Mouse (Mus musculus): ENCODE data around the gene Vmp1. TPM values are rescaled to one million over a fixed set of nuclear protein-coding genes. Genes with fewer than 3 reads are reported as not detected.

Gene Vmp1
- polyA plus RNA-seq, 1 experiment from 2014 or later, result 128 TPM

DNA sequence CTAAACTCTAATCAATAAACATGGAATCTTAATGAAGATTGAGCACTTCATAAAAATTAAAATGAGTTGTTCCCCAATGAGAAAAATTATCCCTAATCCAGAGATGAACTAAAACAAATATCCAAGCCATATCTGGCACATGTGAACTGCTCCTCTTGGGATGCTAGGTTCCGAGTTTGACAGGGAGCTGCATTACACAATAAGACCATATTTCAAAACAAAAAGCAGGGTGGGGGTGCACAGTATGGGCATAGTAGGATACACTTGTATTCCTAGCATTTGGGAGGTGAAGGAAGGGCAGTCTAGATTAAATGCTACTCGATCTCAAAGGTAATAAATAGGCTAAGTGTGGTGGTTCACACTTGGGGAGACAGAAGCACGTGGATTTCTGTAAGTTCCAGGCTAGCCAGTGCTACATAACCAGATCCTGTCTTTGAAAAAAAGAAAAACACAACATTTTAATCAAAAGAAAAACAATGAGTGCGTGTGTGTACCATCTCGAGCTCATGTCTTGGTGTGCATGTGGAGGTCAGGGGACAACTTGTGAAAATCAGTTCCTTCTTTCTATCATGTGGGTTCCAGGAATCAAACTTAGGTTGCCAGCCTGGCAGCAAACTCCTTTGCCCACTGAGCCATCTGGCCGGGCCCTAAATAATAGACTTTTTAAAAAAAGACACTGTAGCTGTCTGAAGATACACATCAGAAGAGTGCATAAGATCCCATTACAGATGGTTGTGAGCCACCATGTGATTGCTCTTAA lies 143.7 kb downstream of the Vmp1 start:
- H3K9me3 ChIP-seq (replicated peaks; ENCODE audit: control insufficient read depth, low read length, poor library complexity, severe bottlenecking), result no peaks in the 10 kb centered on the region
- H3K36me3 ChIP-seq (ENCODE audit: control insufficient read depth, insufficient read depth, low read length), result no peaks in the 10 kb centered on the region

DNA sequence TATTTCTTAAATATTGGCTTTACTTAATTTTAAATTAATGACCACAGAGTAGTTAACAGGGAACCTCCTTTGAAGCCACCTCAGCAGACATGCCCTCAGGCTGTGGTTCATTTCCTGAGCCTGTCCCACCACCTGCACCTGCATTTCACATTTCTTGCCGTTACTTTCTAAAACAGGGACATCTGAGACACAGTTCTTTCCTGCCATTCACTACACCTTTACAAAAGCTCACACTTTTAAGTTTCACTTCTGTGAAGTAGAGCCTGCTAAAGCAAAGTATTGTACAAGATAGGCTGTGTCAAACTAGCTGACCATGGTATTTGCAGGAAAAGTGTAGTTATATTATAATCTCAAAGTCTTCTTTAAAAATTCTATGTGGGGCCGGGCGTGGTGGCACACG lies 144.8 kb downstream of the Vmp1 start:
- H3K27ac ChIP-seq (ENCODE audit: low read length), result no peak overlapping the region
- no peaks in the 10 kb centered on the region for H3K27me3 ChIP-seq (ENCODE audit: control insufficient read depth, insufficient read depth, low read depth, low read length)
- H3K4me2 ChIP-seq (ENCODE audit: low read length), result no peak overlapping the region
- no peak overlapping the region for H3K4me3 ChIP-seq (ENCODE audit: low read depth, low read length)
- peaks cover 11% of the 10 kb centered on the region for H3K4me1 ChIP-seq (ENCODE audit: control insufficient read depth, insufficient read depth, low read length)
- peaks cover 4% of the 10 kb centered on the region; the same call in 1 of the 2 replicates for H3K36me3 ChIP-seq (ENCODE audit: control insufficient read depth, insufficient read depth, low read length)
- no peak overlapping the region for H3K9ac ChIP-seq (ENCODE audit: low read depth, low read length)
- no peak for ATAC-seq
- WGBS, result 97% methylated on average over 4 of the region's 4 CpGs
- no peaks in the 10 kb centered on the region for H3K9me3 ChIP-seq (replicated peaks; ENCODE audit: control insufficient read depth, low read length, poor library complexity, severe bottlenecking)

More for the DNA sequence above, 143.7 kb downstream of the Vmp1 start:
- Histone ChIP-seq H3K27me3 (ENCODE audit: control insufficient read depth, insufficient read depth, low read depth, low read length) (no peaks in the 10 kb centered on the region), H3K9ac (ENCODE audit: low read depth, low read length) (no peak overlapping the region), H3K4me1 (ENCODE audit: control insufficient read depth, insufficient read depth, low read length) (peaks cover 12% of the 10 kb centered on the region), H3K4me2 (ENCODE audit: low read length) (no peak overlapping the region), H3K4me3 (ENCODE audit: low read depth, low read length) (no peak overlapping the region), H3K27ac (ENCODE audit: low read length) (no peak overlapping the region)
- 94% methylated on average over 6 of the region's 6 CpGs for WGBS
- no peak for ATAC-seq

DNA sequence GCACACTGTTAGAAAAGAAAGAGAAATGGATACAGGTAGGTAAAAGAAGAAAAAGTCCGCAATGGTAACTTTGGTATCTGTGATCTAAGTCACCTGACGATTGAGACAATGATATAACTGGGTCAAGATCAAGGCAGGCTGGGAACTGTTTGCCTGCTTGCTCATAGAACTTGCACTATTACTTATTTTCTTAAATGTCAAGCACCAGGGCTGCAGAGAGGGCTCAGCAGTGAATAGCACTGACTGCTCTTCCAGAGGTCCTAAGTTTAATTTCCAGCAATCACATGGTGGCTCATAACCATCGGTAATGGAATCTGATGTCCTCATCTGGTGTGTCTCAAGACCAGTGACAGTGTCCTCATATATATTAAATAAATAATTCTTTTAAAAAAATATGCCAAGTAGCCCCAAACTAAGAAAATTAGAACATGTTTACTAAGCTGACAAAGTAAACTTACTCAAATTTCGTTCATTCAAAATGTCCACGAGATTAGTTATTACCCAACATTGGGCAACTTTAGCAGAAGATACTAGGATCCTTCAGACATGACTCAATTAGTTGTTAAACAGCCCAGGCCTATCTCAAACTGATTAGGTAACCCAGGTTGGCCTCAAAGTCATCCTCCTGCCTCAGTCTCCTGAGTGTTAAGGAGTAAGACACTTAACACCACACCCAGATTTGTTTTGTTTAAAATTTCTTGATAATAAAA lies 149.3 kb downstream of the Vmp1 start:
- no peak overlapping the region for H3K4me2 ChIP-seq (ENCODE audit: low read length)
- ATAC-seq, result no peak
- H3K27ac ChIP-seq (ENCODE audit: low read length), result no peak overlapping the region
- H3K27me3 ChIP-seq (ENCODE audit: control insufficient read depth, insufficient read depth, low read depth, low read length), result no peaks in the 10 kb centered on the region
- H3K9ac ChIP-seq (ENCODE audit: low read depth, low read length), result no peak overlapping the region
- H3K4me3 ChIP-seq (ENCODE audit: low read depth, low read length), result no peak overlapping the region
- WGBS, result 96% methylated on average over 5 of the region's 5 CpGs
- H3K36me3 ChIP-seq (ENCODE audit: control insufficient read depth, insufficient read depth, low read length), result peaks cover 18% of the 10 kb centered on the region
- H3K9me3 ChIP-seq (replicated peaks; ENCODE audit: control insufficient read depth, low read length, poor library complexity, severe bottlenecking), result no peaks in the 10 kb centered on the region
- no peaks in the 10 kb centered on the region for H3K4me1 ChIP-seq (ENCODE audit: control insufficient read depth, insufficient read depth, low read length)

MicroRNA genes within 50 kb of the gene (microRNA counts, 519-probe panel; counts per million panel counts)
- 2,707 counts per million, percentile 81 among the panel's probes with 10 or more counts for microRNA mmu-miR-21

Small RNA genes within 50 kb of the gene (microRNA-seq; reads per million reads assigned to microRNA genes)
- 3,894 reads per million, percentile 88 among the genes with 10 or more reads in this experiment for gene Mir21a

Other genes with a start within 250 kb of the Vmp1 start
- gene Rnft1, start 199.2 kb downstream of the Vmp1 start, polyA plus RNA-seq (2015; fragmentation: Nextera tagmentation; extraction: Ambion mirVana), result 14.4 and 14.5 TPM in 2 replicates
- 53.2 and 53.3 TPM in 2 replicates for gene Rps6kb1, start 139.0 kb downstream of the Vmp1 start, polyA plus RNA-seq (2015; fragmentation: Nextera tagmentation; extraction: Ambion mirVana)
- 6.4 and 7.8 TPM in 2 replicates for gene Tubd1, start 138.8 kb downstream of the Vmp1 start, polyA plus RNA-seq (2015; fragmentation: Nextera tagmentation; extraction: Ambion mirVana)
- 29.5 and 29.8 TPM in 2 replicates for gene Ptrh2, start 149 bp upstream of the Vmp1 start, polyA plus RNA-seq (2015; fragmentation: Nextera tagmentation; extraction: Ambion mirVana)
- gene Cltc, start 73.7 kb upstream of the Vmp1 start, polyA plus RNA-seq (2015; fragmentation: Nextera tagmentation; extraction: Ambion mirVana), result 167 and 177 TPM in 2 replicates
- 19.6 and 21.5 TPM in 2 replicates for gene Dhx40, start 123.9 kb upstream of the Vmp1 start, polyA plus RNA-seq (2015; fragmentation: Nextera tagmentation; extraction: Ambion mirVana)

Data from midbrain, embryonic 16.5 days (tissue).